Mouse (Mus musculus) stomach, postnatal 0 days (tissue): ENCODE measurements at regions not wholly inside any gene's neighbourhood (a gene's known extent, or its start where the extent isn't known, plus 50 kb on each side); places are given as distances from the start of the nearest gene placed in this dataset.

Source experiments
- CTCF ChIP-seq: IDR thresholded peaks from 2 replicates; pipeline ENCODE4 v1.5.1; 2016; ENCODE audit warnings: antibody characterized with exemption, low read depth, mild to moderate bottlenecking, moderate library complexity
- EP300 ChIP-seq: optimal IDR thresholded peaks from 2 replicates; pipeline ENCODE3; 2016; ENCODE audit warnings: antibody characterized with exemption

GRCm38 (mm10) chr17:84045812-84046211 is 141.9 kb downstream of the Zfp36l2 start:
- TF ChIP-seq CTCF (no peak), EP300 (no peak)
